Mouse (Mus musculus) erythroblast, embryonic 14.5 days (primary cell): ENCODE measurements around the gene Zfp948. TPM values are rescaled to one million over a fixed set of nuclear protein-coding genes. Genes with fewer than 3 reads are reported as not detected.
A peak's percentile ranks its signal among the peaks of the same experiment; 100 is the strongest.

Source experiments
- H3K27me3 ChIP-seq: 2 replicates; pipeline ENCODE4 v1.6.1; 2012; ENCODE audit warnings: inconsistent platforms; ENCODE audit not compliant: control insufficient read depth
- H3K36me3 ChIP-seq: 2 replicates; pipeline ENCODE4 v1.6.1; 2012; ENCODE audit warnings: mild to moderate bottlenecking, inconsistent platforms; ENCODE audit not compliant: control insufficient read depth
- H3K4me1 ChIP-seq: 2 replicates; pipeline ENCODE4 v1.6.1; 2012; ENCODE audit warnings: inconsistent platforms; ENCODE audit not compliant: control insufficient read depth
- H3K4me3 ChIP-seq: replicated peaks from 2 replicates; pipeline ENCODE3; 2012; ENCODE audit warnings: moderate library complexity, mild to moderate bottlenecking, inconsistent platforms
- H3K9me3 ChIP-seq: 2 replicates; pipeline ENCODE4 v1.6.1; 2012; ENCODE audit warnings: low read length, inconsistent platforms, mixed read lengths; ENCODE audit not compliant: control insufficient read depth
- GATA1 ChIP-seq: IDR thresholded peaks from 2 replicates; pipeline ENCODE4 v1.6.1; 2012; ENCODE audit warnings: low read length, inconsistent platforms, mixed read lengths
- TAL1 ChIP-seq: IDR thresholded peaks from 3 replicates; pipeline ENCODE4 v1.6.1; 2012; ENCODE audit warnings: low read length, inconsistent platforms, mixed read lengths
- polyA plus RNA-seq: library from polyadenylated mRNA; stranded (reverse); fragments of >175 nt; gene quantifications from 2 replicates; pipeline ENCODE4 v1.2.3, GENCODE M21; 2012

The Zfp948 gene
- polyA plus RNA-seq, 1 experiment = 0.14 TPM

DNA sequence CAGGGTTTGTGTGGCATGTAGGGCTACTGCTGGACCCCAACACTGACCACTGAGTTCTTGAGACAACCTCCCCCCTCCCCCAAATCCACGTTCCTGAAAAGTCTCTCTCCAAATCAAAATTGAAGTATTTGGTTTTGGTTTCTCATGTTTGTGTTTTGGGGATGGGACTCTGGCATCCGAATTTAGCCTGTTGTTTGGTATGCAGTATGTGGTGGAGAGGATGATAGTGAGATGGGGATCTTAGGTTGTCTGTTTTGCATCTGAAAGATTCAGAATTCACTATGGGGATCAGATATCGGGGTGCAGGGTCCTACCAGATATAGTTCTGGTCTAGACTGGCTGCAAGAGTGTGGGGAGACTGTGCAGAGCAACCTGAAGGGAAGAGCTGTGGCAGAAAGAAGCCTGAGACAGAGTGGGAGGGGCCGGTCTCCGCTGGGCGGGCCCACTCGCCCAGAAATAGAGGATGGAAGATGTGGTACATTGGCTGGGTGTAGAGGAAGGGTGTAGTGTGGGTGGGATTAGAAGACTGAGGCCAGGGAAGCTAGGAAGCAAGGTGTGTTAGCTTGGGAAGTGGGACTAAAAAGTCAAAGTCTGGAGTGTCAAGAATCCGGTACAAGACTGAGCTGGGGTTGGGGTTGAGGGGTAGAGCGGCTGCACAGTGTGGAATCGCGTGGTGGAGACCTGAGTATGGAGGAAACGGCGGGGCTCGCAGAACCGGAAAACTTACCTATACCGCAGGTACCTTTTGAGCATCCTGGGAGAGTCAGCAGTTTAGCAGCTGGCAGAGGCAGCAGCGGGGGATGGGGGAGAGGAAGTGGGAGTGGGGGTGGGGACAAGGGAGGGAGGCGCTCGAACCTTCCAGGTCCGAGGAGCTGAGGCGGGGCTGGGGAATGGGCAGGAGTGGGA, 31.5 kb upstream of the Zfp948 start, which contains the start of gene Zfp52:
Gene Zfp52 (plus strand): TSS at position 444 of the 906 bp plus-strand sequence.
- peak within 1 kb of the TSS; percentile 65 for H3K4me3 ChIP-seq
- no peaks in the 10 kb centered on the region for H3K27me3 ChIP-seq
- TF ChIP-seq TAL1 (no peak), GATA1 (no peak)
- H3K9me3 ChIP-seq = no peaks in the 10 kb centered on the region
- H3K4me1 ChIP-seq = peaks cover 39% of the 10 kb centered on the region
- H3K36me3 ChIP-seq = no peaks in the 10 kb centered on the region

DNA sequence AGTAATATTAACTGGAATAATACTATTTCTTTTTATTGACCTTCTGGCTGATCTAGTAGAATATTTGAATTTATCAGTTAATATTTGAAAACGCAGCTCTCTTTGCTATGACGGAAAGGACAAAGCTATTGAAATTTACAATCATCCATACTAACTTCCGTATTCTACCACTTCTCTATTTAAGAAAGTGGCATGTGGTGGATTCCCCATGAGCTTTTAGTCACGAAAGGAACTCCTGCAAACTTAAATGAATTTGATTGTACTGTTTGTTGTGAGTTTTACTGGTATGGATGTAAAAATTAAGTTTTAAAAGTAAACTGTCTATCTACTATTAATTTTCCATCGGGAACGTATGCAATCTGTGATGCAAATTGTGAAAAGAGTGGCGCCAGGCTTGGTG, 30.7 kb upstream of the Zfp948 start:
- peak overlapping the region; percentile 65 for H3K4me3 ChIP-seq
- no peaks in the 10 kb centered on the region for H3K27me3 ChIP-seq
- H3K9me3 ChIP-seq = no peaks in the 10 kb centered on the region
- H3K4me1 ChIP-seq = peaks cover 41% of the 10 kb centered on the region
- TF ChIP-seq GATA1 = no peak
- no peak for TF ChIP-seq TAL1
- H3K36me3 ChIP-seq = no peaks in the 10 kb centered on the region

DNA sequence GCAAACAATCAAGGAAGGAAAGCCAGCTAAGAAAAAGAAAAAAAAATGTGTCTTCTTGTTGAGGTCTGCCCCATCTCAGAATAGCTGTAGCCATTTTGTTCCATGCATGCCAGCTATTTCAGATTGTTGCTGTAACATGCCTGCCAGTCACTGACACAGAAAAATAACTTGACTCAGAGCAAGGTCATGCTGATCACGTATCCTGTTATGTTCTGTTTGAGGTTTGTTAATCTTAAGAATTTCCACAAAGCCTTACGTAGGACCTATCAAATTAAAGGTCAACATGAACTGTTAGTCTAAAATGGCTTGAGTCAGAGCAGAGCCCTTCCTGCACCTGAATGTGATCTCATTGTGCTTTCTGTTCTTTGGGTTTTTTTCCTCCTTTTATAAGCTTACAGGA, 30.1 kb upstream of the Zfp948 start:
- Histone ChIP-seq H3K27me3 (no peaks in the 10 kb centered on the region), H3K9me3 (no peaks in the 10 kb centered on the region), H3K4me1 (peaks cover 38% of the 10 kb centered on the region), H3K36me3 (no peaks in the 10 kb centered on the region), H3K4me3 (no peak overlapping the region)
- TF ChIP-seq GATA1 = no peak
- no peak for TF ChIP-seq TAL1

DNA sequence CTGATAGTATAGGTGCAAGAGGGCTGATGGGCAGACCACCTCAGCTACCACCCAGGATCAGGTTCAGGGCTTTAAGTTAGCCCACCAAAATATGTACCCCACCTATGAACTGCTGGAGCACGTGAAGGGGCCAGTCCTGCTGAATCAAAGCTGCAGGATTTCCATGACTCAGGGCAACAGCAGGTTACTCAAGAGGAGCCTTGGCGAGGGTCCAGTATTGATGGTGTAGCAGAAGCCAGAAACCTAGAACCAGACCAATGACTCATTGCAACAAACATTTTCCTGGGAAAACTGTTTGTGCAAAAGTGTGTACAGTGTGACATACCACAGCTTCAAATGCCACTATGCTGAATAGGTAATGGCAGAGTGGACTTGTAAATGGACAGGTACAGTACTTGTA, 9.0 kb upstream of the Zfp948 start:
- H3K27me3 ChIP-seq = no peaks in the 10 kb centered on the region
- peaks cover 3% of the 10 kb centered on the region; the same call in 1 of the 2 replicates for H3K36me3 ChIP-seq
- TF ChIP-seq TAL1 = no peak
- no peak for TF ChIP-seq GATA1

DNA sequence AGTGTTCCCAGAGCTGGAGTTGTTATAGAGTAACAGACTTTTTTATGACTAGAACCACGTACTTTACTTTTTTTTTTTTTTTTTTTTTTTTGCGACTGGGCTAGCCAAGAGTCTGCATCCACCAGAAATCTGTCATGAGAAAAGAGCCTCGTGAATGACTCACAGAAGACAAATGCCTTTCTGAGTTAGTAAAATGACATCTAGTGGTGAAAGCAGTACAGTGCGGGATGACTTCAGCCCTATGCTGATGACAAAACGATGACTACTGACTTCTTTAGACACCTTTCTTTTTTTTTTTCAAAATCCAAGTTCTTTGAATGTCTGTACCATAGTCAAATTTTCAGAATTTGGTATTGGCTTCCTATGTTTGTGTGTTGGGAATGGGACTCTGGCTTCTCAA, 588 bp upstream of the Zfp948 start:
- H3K27me3 ChIP-seq = no peaks in the 10 kb centered on the region
- no peaks in the 10 kb centered on the region for H3K9me3 ChIP-seq
- H3K36me3 ChIP-seq = peaks cover 9% of the 10 kb centered on the region
- TF ChIP-seq TAL1 (no peak), GATA1 (no peak)
- peaks cover 24% of the 10 kb centered on the region for H3K4me1 ChIP-seq
- peak overlapping the region; percentile 76 for H3K4me3 ChIP-seq

More for the DNA sequence above, 9.0 kb upstream of the Zfp948 start:
- Histone ChIP-seq H3K9me3 (no peaks in the 10 kb centered on the region), H3K4me3 (no peak overlapping the region), H3K4me1 (no peaks in the 10 kb centered on the region)

DNA sequence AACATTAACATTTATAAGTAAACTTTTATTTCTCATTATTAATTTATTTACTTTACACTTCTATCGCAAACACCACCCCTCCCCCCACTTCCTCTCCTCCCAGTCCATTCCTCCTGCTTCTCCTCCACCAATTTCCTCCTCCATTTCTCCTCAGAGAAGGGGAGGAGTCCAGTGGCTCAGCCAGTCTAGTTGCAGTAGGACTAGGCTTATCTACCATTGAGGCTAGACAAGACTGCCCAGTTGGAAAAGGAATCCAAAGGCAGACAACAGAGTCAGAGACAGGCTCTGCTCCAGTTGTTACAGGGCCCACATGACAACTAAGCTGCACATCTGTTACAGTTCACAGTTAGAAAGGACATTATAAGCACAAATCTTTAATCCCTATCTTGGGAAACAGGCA, 888 bp downstream of the Zfp948 start:
- Histone ChIP-seq H3K4me1 (peaks cover 24% of the 10 kb centered on the region), H3K36me3 (peaks cover 13% of the 10 kb centered on the region), H3K27me3 (no peaks in the 10 kb centered on the region), H3K4me3 (peak overlapping the region; percentile 76), H3K9me3 (no peaks in the 10 kb centered on the region)
- TF ChIP-seq TAL1 (no peak), GATA1 (no peak; the same call in 1 of the 2 replicates)

DNA sequence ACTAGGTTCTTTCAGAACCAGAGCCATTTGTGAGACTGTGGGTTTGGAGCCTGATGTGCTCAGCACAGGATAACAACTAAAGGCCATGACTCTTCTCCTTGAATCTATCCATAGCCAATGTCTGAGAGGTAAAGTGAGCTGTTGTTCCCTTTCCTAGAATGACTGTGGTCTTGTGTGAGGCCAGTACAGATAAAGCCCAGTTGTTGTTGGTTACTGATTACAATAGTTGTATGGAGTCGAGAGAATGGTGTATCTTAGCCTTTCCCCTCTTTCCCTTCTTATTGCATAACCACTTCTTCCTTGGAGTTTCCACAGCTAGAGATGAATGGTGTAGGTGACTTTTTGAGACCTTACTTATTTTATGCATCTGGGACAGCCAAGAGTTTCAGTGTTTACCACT, 12.3 kb downstream of the Zfp948 start:
- Histone ChIP-seq H3K36me3 (peaks cover 63% of the 10 kb centered on the region), H3K4me3 (no peak overlapping the region), H3K9me3 (no peaks in the 10 kb centered on the region), H3K4me1 (peaks cover 8% of the 10 kb centered on the region), H3K27me3 (no peaks in the 10 kb centered on the region)
- no peak for TF ChIP-seq GATA1
- TF ChIP-seq TAL1 = no peak

DNA sequence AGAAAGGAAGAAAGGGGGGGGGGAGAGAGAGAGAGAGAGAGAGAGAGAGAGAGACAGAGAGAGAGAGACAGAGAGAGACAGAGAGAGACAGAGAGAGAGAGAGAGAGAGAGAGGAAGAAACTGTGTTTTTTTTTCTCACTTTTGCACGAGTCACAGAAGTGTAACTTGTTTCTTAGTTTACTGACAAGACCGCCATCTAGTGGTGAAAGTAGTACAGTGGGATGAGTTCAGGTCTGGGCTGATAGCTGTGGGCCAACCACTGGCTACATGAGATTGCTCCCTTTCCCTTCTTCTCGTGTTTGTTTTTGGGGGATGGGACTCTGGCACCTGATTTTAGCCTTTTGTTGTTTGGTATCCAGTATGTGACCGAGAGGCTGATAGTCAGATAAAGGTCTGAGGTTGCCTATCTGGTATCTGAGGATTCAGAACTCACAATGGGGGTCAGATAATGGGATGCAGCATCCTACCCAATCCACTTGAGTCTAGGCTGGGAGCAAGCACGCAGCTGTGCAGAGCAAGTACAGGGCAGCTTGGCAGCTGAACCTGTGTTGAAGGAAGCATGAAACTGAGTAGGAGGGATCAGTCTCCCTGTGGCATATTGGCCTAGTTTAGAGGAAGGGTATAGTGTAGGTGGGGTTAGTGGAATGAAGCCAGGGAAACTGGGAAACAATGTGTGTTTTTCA, 12.8 kb downstream of the Zfp948 start:
- Histone ChIP-seq H3K4me3 (no peak overlapping the region), H3K4me1 (peaks cover 8% of the 10 kb centered on the region), H3K36me3 (peaks cover 62% of the 10 kb centered on the region), H3K9me3 (no peaks in the 10 kb centered on the region), H3K27me3 (no peaks in the 10 kb centered on the region)
- TF ChIP-seq TAL1 (no peak), GATA1 (no peak)

DNA sequence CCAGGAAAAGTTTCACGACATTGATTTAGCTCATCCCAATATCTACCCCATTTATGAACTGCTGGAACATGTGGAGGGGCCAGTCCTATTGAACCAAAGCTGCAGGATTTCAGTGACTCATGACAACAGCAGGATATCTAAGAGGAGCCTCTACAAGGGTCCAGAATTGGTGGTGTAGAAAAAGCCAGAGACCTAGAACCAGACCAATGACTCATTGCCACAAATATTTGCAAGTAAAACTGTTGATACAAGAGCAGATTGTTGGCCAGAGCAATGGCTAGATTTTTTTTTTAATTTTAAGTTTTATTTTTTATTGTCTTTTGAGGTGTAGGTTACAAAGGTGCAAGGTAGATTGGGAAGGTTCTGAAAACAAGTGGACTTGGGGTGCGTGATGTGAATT, 18.7 kb downstream of the Zfp948 start:
- H3K36me3 ChIP-seq = peaks cover 63% of the 10 kb centered on the region
- no peaks in the 10 kb centered on the region for H3K27me3 ChIP-seq
- H3K4me3 ChIP-seq = no peak overlapping the region
- TF ChIP-seq TAL1 (no peak), GATA1 (no peak)
- H3K4me1 ChIP-seq = no peaks in the 10 kb centered on the region; the same call in 1 of the 2 replicates
- H3K9me3 ChIP-seq = peaks cover 2% of the 10 kb centered on the region; the same call in 1 of the 2 replicates
